Mouse (Mus musculus) cortical plate, adult 2 months (tissue): ENCODE data around the gene Eml6.

ENCODE experiments used
- CTCF ChIP-seq: fragments of 200-500 bp; IDR thresholded peaks from 2 replicates; pipeline ENCODE4 v1.5.1; 2011; ENCODE audit warnings: mild to moderate bottlenecking, control low read depth, low read length; ENCODE audit not compliant: insufficient read depth; ENCODE audit errors: extremely low read depth
- POLR2A ChIP-seq: fragments of 200-500 bp; IDR thresholded peaks from 2 replicates; pipeline ENCODE4 v1.6.1; 2011; ENCODE audit warnings: mild to moderate bottlenecking, low read length, control low read depth; ENCODE audit not compliant: insufficient read depth; ENCODE audit errors: extremely low read depth

DNA sequence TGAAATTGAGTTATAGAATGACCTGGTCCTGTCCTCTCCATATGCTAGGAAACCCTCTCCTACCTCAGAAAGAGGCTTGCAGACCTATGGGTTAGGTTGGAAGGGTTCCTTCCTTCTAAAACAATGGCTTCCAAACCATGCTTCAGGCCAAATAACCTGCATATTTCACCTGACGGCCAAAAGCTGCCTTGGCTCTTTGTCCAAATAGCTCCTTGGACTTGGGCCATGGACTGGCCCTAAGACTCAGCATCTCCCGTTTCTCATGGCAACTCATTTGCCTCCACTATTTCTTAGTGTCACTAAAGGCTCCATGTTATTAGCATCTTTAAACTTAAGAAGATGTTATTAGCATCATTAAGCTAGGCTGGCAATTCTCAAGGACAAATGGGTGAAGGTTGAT, 280.3 kb downstream of the Eml6 start:
- TF ChIP-seq CTCF: no peak
- no peak for TF ChIP-seq POLR2A
